Mouse (Mus musculus) G1E-ER4 (cell line): Measurements from ENCODE around the gene Wwox. TPM values are rescaled to one million over a fixed set of nuclear protein-coding genes. Genes with fewer than 3 reads are reported as not detected.

Experiments used
- GATA1 ChIP-seq: IDR thresholded peaks from one replicate; pipeline ENCODE4 v1.8.0; 2012; ENCODE audit warnings: low read length, inconsistent platforms
- polyA plus RNA-seq: library from polyadenylated mRNA; stranded (reverse); fragments of >175 nt; gene quantifications from 2 replicates; pipeline ENCODE4 v1.2.3, GENCODE M21; 2012

The Wwox gene
- polyA plus RNA-seq, 1 experiment: 7.2 TPM

DNA sequence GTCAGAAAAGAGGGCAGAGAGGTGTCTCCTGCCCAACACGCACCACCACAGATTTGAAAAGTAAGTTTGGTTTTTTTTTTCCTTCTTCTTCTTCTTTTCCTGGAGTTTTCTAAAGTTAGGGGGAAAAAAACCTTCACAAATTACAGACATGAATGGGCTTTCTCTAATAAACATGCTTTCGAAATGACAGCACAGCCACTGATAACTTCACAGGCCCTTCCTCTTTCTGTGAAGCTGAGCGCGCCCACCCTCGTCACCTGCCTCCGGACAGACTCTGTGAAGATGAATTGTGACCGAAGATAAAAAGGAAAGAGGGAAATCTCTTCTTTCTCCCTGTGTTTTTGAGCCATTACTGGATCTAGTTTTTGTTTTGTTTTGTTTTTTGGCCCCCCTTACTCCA lies 469.1 kb downstream of the Wwox start:
- TF ChIP-seq GATA1: no peak

DNA sequence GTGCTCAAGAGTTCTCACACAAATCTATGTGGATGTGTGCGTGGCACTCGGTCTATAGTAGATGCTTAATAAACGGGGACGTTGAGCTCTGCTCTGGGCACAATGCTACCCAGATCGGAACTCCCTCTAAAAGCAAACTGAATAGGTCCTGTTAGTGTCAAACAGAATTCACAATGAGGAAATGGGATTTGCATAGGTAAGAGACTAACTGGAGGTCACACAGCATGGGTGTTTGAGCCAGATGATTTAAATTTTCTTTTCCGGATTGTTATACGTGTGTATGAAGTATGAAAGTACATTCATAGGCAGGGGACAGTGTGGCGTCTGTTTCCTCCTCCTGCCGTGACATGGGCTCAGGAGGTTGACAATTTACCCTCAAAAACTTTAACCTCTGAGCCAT lies 469.7 kb downstream of the Wwox start:
- TF ChIP-seq GATA1: no peak

GRCm38 (mm10) chr8:114911031-114911580 lies 471.7 kb downstream of the Wwox start:
- TF ChIP-seq GATA1: no peak

GRCm38 (mm10) chr8:114923629-114924028 lies 484.2 kb downstream of the Wwox start:
- no peak for TF ChIP-seq GATA1

GRCm38 (mm10) chr8:114927412-114927811 lies 488.0 kb downstream of the Wwox start:
- TF ChIP-seq GATA1: no peak

DNA sequence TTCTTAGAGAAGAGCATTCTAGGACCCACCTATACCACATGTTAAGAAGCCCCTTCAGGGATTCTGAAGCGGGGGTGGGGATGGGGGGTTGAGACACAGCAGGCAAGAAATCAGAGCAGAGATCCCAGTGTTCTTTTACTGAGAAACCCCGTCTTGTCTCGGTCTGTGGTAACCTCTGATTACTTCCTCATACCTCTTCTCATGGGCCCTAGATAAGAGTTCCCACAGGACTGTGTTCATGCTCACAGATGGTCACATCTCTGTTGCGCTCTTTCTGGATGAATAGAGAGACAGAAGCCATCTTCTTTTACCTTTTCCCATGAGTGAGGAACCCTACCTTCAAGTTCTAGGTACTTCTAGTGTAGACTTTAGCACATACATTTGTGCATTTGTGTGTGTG lies 488.5 kb downstream of the Wwox start:
- no peak for TF ChIP-seq GATA1

GRCm38 (mm10) chr8:114929597-114929996 lies 490.1 kb downstream of the Wwox start:
- TF ChIP-seq GATA1: no peak

GRCm38 (mm10) chr8:114932071-114932630 lies 492.7 kb downstream of the Wwox start:
- TF ChIP-seq GATA1: no peak

GRCm38 (mm10) chr8:114933248-114933647 lies 493.8 kb downstream of the Wwox start:
- TF ChIP-seq GATA1: no peak

- TF ChIP-seq GATA1: no peak
Measured at GRCm38 (mm10) chr8:114936887-114937286, 497.4 kb downstream of the Wwox start.

DNA sequence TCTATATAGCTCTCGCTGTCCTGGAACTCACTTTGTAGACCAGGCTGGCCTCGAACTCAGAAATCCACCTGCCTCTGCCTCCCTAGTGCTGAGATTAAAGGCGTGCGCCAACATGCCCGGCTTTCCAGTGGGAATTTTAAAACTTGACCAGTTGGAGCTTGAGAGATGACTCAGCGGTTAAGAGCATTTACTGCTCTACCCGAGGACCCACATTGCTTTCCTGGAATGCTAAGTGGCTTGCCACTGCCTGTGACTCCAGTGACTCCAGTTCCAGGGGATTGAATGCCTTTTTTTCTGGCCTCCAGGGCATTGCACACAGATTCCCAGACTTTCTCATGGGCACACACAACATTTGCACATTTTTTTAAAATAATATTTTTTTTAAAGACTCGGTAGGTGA lies 499.9 kb downstream of the Wwox start:
- no peak for TF ChIP-seq GATA1

- no peak for TF ChIP-seq GATA1
Measured at GRCm38 (mm10) chr8:114941096-114941495, 501.6 kb downstream of the Wwox start.

DNA sequence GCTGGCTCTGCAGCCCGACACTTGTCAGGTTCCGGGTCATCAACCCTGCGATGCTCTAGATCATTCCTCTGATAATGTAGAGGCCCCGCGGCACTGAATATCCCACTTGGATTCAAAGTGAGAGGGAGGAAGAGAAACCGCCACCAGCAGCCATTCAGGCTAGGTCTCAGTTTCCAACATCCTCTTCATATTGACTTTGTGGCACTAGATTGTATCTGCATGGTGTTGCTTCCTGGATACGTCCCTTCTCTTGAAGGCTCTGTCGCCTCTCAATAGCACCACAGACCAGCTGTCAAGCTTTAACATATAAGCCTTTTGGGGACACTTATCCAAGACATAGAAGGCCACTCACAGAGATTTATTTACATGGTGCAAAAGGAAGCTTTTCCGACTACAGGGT lies 502.2 kb downstream of the Wwox start:
- TF ChIP-seq GATA1: no peak

- no peak for TF ChIP-seq GATA1
Measured at GRCm38 (mm10) chr8:114947921-114948320, 508.5 kb downstream of the Wwox start.

DNA sequence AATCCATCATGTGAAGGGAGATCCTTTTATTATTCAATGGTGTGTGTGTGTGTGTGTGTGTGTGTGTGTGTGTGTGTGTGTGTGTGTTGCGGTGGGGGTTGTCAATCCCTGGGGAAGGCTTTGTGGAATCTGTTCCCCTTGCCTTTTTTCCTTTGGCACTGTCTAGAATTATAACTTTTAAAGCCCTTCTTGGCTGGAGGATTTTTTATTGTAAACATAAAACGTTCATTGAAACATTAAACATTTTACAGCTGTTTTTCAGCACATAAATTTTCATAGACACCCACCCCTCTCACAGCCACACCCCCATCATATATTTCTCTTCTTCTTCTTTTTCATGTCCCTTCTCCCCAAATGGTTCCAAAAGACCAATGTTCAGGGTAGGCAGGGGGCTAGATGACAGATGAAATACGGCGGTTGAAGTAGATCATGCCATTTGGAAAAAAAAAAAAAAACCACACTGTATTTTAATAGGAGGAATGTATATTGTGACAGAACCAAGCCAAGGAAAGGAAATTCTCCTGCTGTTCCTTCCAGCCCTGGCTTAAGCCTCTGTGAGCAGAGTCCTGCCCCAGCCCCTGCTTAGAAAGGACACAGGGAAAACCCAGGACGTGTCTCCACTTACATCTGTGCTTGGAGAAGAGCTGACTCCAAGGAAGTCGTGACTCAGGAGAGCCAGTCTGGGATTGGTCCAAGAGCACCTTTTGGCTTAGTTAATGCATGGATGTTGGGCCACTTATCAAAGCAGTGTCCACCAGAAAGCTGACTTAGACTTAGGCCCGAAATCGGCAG lies 517.1 kb downstream of the Wwox start:
- no peak for TF ChIP-seq GATA1

- no peak for TF ChIP-seq GATA1
Measured at GRCm38 (mm10) chr8:114958437-114959107, 519.1 kb downstream of the Wwox start.

GRCm38 (mm10) chr8:114959406-114959805 lies 520.0 kb downstream of the Wwox start:
- no peak for TF ChIP-seq GATA1

DNA sequence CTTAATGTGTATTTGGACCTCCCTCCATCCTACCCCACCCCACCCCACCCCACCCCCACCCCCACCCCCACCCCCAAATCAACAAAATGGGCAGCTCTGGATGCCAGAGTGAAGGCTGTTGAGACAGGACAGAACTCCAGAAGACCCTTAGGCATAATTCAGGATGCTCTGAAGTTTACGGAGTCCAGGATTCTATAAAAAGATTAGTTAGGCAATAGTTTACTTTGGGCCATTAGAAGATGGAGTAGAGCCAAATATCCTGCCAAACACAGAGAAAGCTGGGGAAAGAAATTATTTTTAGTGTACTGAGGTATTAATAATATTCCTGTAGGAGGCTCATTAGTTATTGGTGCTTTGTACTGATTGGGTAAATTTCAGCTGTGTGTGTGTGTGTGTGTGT lies 523.0 kb downstream of the Wwox start:
- no peak for TF ChIP-seq GATA1
